Mouse (Mus musculus): ENCODE measurements around the gene Dpp10. TPM values are rescaled to one million over a fixed set of nuclear protein-coding genes. Genes with fewer than 3 reads are reported as not detected.

Dpp10 gene
- total and polyA plus RNA-seq, 3 experiments, result 0.35 to 1.2 TPM; not detected in 1

DNA sequence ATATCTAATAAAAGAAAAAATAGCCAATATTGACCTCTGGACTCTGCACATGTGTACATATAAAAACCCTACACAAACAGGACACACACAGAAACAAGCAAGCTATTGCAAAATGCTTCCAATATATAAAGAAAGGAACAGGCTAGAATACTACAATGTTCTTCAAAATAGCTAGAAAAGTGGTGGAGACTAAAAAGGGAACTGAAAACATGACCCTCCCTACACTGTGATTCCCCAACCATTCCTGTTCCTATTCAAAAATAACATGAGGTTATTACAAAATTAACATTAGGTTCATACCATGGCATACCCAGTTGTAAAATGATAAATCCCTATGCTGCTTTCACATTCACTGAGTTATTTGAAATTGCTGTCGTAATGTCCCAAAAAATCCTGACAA lies 125.8 kb downstream of the Dpp10 start:
- DNase-seq, result no peak

DNA sequence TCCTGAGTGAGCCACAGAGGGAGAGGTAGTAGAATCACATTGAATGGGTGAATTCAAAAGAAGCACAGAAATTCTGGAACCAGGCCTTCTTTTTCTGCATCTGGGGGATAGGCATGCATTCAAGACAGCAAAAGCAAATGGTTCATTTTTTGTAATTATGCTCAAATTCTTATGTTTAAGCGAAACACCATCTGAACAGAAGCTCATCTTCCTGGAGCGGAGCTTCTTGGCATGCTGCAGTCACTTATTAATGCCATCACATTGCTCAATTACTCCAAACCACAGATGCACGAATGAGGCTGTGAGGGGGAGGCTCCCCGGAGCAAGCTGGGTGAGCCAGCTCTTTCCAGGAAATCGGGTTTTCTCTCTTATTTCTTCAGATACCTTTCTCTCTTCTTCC lies 142.7 kb downstream of the Dpp10 start:
- DNase-seq, result no peak

DNA sequence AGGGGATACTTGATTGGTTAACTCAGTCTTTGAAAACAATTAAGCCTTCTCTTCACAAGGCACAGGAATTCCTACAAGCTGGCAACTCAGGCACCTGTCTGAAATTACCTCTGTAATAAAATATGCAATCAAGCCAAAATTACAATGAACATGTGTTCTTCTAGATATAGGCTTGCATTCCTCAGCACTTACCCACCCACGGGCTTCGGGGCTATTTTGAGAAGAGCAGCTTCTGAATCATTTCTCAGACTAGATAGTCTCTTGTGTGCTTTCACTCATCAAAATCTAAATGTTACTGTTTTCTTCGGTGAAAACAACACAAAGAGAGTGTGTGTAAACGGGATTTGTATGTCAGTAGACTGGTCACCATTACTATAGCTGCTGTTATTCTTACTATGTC lies 144.1 kb downstream of the Dpp10 start:
- DNase-seq, result no peak

DNA sequence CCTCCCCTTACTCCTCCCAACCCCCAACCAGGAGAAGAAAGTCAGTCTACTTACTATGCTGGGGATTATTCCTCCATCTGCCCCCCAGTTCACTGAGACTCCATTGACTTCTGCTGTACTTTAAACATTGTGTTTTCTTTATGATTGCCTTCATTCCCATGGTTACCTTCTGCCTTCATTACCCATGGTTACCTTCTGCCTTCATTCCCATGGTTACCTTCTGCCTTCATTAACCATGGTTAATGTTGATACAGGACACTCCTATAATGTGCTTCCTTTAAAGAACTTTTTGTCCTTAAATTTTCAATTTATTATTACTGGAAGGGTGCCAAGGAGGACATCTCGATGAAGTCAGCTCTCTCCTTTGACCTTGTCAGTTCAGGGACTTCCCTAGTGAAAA lies 158.1 kb downstream of the Dpp10 start:
- DNase-seq, result no peak

DNA sequence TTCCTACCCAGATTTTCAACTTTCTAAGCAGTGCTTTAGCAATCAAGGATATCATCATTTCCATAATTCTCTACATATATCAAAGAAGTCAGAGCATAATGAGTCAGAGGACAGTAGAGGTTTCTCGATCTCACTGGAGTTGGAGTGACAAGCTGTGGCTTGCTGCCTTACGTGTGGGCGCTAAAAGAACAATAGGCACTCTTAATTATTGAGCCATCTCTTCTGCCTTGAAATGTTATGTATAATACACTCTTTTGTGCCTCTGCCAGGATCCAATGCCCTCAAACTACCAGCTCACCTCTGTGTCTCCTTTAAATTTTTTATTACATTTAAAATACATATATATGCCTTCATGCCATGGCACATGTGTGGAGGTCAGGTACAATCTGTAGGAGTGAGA lies 198.5 kb downstream of the Dpp10 start:
- no peak for DNase-seq

DNA sequence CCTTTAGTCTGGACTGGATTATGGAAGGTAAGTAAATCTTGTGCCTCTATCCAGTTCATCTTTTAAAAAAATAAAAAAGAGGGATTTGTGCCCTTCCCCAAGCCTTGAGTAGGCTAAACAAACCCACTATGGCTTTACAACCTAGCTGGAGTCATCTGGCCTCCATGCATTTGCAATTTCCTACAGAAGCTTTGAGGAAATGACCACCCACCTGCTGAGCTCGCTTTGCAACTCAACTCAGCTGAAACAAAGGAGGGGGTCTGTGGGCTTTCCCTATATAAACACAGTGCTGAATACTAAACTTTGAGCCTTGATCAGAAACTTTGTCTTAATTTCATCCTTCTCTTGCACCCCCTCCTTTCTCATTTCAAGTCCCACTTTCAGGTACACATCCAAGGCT lies 244.2 kb downstream of the Dpp10 start:
- DNase-seq, result no peak

DNA sequence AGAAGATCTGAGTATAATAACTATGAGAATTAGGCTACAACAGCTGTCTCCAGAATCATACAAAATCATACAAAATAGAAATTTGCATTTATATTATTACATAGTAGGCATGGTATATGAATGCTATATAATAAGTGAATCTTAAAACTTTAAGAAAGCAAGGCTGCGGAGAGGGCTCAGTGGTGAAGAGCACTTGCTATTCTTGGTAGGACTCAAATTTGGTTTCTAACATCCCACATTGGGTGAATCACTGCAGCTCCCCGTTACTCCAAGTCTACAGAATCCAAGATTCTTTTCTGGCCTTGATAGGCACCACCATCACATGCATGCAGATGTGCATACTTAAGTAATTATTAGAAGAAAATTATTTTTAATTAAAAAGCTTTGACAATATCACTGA lies 279.8 kb downstream of the Dpp10 start:
- DNase-seq, result no peak

DNA sequence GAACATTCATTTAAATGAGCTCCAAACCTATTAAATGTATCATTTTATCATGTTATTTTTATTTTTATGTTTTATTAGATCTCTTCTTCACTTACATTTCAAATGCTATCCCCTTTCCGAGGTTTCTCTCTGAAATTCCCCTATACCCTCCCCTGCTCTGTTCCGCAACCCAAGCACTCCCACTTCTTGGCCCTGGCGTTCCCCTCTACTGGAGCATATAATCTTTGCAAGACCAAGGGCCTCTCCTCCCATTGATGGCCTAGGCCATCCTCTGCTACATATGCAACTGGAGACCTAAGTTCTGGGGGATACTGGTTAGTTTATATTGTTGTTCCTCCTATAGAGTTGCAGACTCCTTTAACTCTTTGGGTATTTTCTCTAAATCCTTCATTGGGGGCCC lies 283.1 kb downstream of the Dpp10 start:
- no peak for DNase-seq

DNA sequence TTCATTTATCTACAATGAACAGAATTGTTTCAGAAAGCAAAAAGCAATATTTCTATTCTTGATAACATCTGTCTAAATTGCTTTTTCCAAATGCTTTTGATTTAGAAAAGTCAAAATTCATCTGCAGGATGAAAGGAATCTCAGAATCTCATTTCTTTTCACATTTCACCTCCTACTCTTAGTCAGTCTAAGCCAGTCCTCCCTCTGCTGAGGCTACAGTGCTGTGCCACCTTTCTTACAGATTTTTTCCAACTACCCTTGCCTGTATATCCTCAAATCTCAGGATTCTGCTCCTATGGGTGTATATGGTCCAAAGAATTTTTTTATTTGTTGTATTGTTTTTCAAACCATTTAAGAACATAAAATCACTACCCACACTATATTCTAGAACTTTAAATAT lies 289.3 kb downstream of the Dpp10 start:
- DNase-seq, result no peak

DNA sequence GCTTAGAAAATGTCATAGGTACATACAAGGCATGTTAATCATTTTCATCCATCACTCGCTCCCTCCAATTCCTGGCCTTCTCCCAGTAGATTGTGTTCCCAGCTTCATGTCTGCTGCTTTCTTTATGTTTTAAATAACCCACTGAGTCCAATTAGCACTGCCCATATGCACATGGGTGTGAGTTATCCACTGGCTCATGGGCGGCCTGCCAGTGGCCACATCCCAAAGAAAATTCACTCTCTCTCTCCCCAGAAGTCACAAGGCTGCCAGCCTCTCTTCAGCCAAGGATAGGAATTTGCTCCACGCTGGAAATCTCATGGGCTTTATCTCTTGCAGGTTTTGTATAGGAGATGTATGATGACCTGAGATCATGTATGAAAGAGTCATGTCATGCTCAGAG lies 338.1 kb downstream of the Dpp10 start:
- no peak for DNase-seq

DNA sequence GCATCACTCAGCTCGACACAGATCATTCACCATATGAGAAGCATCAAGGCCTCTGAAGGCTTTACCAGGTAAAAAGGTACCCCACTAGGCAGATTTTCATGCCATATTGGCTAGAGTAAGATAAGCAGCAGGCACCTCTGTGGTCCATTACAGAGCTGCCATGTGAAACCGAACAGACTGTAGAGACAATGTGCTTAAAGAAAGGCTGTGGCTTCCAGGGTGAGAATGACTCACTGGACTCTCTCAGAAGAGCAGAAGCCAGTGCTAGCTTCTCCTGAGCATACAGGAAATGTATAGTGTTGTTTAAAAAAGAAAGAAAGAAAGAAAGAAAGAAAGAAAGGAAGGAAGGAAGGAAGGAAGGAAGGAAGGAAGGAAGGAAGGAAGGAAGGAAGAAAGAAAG lies 386.9 kb downstream of the Dpp10 start:
- DNase-seq, result no peak

DNA sequence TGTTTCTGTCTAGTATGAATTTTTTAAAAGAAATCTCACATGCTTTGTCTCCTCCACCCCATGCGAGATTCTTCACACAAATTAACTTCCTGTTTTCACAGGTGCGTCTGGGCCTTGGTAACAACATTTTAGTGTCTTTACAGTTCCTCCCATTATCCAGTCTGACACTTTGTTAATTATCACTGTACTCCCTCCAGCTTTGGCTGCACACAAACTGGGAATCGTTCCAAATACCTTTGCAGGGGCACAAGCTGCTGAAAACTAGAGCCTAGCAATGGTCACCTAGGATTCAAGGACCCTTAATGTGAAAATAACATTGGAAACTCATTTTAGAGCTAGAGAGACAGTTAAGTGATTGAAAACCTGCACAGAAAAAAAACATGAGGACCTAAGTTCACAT lies 388.8 kb downstream of the Dpp10 start:
- no peak for DNase-seq

DNA sequence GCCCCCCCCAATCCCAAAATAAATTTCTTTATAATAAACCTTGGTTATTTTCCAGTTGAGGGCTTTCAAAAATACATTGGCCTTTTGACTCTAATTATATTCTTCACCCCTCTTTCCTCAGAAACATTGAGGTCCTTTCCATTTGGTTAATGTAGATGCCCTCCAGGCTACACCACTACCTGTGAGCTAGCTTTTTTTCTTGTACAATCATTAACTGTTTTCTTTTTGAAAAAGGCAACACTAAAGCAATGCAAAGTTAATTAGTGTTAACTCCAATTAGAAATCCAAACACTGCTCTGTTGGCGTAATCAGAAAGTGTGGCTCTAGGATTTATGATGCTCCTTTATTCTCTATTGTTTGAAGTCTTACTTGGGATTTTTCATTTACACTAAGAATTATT lies 407.5 kb downstream of the Dpp10 start:
- no peak for DNase-seq

DNA sequence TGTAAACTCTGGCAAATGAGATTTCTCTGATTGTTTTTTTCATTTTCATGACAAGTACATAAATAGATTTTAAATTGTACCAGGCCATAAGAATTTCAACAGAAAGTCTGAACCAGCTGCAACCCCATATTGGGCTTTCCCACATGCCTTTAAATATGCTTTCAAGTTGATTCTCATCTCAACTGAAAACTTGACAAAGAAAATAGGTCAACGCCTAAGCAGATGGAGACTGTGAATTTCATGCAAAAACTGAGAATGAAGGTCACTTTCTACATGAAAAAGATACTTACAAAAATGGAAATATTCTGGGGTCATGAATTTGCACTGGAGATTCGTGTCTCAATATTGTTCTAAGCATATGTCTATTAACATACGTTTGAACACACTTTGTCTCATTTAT lies 417.1 kb downstream of the Dpp10 start:
- no peak for DNase-seq

DNA sequence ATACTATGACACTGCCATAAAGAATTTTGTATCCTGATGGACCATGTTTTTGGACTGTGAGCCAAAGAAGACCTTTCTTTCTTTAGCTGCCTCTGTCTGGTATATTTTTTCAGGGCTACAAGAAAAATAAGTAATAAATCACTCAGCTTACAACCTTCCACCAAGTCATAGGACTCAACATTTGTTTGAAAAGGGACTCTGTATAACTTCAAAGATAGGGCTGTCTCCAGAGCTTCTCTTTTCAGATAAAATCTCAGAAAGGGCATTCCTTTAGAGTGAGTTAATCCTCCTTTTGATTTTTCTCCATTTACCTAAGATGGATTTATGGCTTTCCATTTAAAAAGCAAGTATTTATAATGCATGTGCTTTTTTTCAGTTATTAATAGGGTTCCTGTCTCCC lies 460.5 kb downstream of the Dpp10 start:
- DNase-seq, result no peak

DNA sequence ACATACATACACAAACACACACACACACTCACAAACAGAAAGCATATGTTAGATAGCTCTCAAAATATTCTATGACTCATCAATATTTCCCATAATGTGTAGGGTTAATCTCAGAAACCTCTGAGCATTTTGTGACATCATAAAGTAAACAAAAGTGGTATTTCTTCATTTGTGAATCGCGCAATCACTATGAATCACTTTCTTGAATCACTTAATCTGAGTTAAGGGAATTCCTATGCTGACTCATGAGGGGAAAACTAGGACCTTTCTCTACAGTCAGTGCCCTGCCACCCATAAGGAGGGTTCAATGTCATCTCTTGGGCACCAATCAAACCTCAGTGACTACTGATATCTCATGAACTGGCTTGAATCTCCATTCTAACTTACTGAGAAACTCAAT lies 465.2 kb downstream of the Dpp10 start:
- peak; percentile 29 for DNase-seq

DNA sequence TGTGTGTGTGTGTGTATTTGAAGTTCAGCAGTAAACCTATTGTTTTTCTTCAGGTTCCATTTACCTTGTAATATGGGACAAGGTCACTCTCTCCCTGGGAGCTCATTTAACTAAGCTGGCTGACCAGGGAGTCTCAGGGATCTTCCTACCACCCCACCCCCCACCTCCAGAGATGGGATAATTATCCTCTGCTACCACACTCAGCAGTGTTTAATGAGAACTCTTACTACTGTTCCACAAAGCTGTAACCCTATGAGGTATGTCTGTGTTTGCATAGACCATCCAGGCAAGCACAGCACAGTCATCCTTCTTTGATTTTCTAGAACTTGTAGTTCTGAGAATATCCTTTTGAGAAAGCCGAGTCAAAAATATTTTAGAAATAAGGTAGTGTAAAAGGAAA lies 471.6 kb downstream of the Dpp10 start:
- no peak for DNase-seq

DNA sequence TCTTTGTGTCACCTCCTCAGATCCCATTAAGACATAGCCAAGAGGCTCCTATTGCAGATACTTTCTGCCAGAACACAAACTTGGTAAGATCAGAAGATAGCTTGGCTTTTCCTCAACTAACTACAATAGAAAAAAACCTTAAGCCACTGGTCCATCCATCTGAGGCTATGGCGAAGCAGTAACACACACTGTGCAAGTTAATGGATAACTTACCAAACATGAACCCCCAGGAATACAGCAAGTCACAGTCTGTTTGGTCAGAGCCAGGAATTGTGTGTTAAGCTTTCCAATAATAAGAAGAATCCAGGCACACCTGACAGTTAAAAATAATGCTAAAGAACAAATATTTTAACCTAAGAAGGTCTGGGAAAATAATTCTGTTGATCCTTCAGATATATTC lies 502.9 kb downstream of the Dpp10 start:
- DNase-seq, result no peak

DNA sequence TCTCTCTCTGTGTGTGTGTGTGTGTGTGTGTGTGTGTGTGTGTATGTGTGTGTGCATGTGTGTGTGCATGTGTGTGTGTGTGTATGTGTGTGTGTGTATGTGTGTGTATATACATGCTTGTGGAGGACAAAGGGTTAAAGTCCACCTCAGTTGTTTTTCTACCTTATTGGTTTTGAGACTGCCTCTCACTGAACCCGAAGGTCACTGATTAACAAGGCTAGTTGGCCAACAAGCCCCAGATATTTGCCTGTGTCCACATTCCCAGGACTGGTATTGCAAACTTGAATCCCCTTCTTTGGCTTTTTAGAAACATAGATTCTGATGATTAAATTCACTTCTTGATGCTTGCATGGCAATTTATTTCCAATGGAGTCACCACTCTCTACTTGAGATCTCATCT lies 577.6 kb downstream of the Dpp10 start:
- DNase-seq, result no peak

DNA sequence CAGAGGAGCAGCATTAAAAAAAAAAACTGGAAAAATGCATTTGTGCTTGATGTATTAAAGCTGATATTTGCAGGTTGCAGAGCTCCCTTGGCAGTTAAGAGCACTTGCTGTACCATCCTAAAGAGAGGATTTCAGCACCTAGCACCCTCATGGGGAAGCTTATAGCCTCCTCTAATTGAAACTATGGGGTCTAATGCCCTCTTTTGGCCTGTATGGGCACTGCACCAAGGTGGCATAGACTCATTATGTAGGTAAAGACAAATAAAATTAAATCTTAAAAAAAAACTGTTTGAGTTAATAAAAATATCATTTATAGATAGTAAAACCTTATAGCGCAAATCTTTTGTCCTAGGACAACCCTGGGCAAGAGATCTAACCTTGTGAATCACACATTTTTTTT lies 631.2 kb downstream of the Dpp10 start:
- DNase-seq, result no peak

DNA sequence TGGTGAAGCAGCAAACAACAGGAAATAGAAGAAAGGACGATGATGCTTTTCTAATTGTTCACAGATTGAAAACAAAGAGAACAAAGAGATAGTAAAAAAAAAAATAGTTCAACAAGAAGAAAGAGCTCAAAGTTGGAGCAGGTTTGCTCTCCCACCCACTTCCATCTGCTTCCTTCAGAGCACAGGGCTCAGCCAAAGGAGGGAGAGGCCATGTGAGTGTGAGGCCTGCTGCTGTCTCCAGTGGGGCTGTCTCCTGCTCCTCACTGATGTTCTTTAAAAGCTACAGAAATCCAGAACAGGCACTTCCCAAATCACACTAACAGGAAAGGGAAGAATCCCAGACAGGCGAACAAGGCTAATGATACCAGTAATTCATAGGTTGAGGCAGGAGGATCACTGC lies 694.1 kb downstream of the Dpp10 start:
- DNase-seq, result no peak

DNA sequence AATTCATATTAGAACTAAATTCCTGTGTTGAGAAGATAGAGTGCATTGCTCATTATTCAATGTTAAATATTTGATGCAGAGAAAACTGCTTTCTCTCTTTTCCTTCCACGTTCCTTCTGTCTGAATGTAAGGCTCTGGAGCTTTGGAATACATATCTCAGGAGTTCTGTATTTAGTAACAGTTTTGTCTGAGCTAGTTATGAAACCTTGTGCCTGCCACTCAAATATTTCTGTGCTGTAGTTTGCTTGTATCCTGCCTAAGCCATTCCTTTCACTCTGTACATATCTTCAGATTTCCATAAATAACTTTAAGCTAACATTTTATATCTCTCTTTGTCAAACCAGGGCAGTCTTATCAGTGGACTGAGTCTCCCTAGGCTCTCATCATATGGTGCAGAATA lies 707.5 kb downstream of the Dpp10 start:
- no peak for DNase-seq

DNA sequence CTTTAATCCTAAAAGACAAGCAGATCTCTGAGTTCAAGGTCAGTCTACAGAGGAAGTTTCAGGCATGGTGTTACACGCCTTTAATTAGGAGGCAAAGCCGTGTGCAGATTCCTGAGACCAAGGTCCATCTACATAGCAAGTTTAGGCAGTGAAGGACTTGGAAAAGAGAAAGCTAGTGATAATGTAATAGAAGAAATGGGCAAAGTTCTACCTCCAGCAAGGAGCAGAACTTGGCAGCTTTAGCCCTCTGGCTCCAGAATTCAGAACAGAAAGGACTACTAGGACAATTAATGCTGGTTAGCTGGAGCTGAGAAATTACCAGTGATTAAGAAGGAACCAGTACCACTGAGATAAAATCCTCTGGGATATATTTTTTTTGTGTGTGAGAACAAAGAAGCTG lies 728.5 kb downstream of the Dpp10 start:
- DNase-seq, result no peak

Measured in adrenal gland, adult 2 months (tissue).